Mouse (Mus musculus): ENCODE measurements around the gene Hspa4l. TPM values are rescaled to one million over a fixed set of nuclear protein-coding genes. Genes with fewer than 3 reads are reported as not detected.
A peak's percentile ranks its signal among the peaks of the same experiment; 100 is the strongest.

The Hspa4l gene
- total and polyA plus RNA-seq, 2 experiments from 2014 or later = 28.5 to 31.0 TPM

DNA sequence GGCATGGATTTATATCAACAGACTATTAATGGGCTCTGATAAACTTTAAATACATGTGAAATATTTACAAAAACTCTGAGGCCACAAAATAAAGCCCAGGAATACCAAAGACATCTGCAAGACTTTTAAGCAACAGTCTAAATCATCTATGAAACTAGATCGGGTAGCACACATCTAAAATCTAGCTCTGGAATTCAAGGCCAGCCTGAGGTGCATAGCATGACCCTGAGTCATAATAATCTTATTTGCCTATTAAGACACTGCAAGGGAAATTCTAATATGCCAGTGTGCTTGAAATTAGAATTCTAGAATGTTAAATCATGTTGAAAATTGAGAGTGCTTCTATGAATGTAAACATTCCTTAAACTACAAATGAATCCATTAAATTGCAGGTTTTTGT lies 53.8 kb downstream of the Hspa4l start:
- Histone ChIP-seq H3K4me3 (ENCODE audit: low read depth, low read length) (no peak overlapping the region), H3K9me3 (ENCODE audit: low read length) (no peaks in the 10 kb centered on the region), H3K9ac (no peak overlapping the region), H3K36me3 (ENCODE audit: insufficient read depth) (no peaks in the 10 kb centered on the region; the same call in 1 of the 2 replicates), H3K27me3 (ENCODE audit: insufficient read depth, low read length) (no peaks in the 10 kb centered on the region), H3K27ac (ENCODE audit: low read depth, low read length) (no peak overlapping the region), H3K4me1 (ENCODE audit: insufficient read depth) (peaks cover 11% of the 10 kb centered on the region; the same call in 1 of the 2 replicates), H3K4me2 (ENCODE audit: low read depth) (no peak overlapping the region)
- TF ChIP-seq CTCF (IDR thresholded peaks at IDR 0.05; ENCODE audit: low read depth) = no peak
- ATAC-seq = no peak
- WGBS = 85% methylated on average over 1 of the region's 1 CpGs
- no peak for DNase-seq

DNA sequence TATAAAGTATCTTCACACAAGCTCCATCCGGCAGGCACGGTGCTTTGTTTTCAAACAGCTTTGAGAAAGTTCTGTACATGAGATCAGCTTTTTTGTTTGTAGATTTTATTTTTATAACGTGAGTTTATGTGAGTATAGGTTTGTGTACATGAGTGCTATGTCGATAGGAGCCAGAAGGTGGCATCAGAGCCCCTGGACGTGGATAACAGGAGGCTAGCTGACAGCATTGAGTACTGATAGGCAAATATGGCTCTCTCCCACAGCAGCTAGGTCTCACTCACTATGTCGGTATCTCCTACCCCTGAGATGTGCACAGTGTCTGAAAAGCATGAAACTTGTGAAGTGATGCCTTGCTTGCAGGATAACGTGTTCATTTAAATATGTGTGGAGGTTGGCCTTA lies 54.2 kb downstream of the Hspa4l start:
- H3K27ac ChIP-seq (ENCODE audit: low read depth, low read length) = no peak overlapping the region

DNA sequence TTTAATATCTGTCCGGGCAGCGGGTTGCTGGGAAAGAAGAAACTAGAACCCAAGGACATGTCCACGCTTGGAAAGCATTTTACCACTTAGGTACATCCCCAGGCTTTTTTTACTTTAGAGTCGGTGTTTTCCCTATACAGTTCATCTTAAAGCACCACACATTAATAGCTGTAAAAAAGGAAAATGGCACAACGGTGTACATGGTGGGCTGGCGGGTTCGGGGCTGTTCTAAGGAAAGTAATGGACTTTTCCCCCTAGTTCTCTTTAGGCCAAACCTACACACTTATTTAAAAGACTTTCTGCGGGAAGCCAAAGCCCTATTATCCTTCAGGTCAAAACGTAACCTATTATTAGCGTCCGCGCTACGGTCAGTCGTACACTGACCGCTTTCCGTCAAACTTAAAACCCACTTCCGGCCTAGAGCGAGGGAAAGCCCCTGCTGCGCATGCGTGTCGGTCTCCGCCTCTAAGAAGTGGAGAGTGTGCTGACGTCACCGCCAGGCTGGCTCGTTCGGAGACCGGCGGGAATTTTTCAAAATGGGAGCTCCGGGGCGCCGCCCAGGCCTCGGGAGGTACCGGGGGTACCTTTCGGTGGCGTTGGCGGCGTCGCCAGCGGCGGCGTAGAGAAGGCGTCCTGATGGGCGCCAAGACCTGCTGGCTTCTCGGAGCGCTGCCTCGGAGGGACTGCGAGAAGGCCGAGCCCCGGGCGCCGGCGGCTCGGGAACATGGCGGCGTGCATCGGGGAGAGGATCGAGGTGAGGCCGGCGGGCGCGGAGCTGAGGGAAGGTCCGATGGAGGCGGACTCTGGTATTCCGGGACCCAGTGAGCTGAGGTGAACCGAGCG lies 55.5 kb downstream of the Hspa4l start, which contains the start of gene Plk4:
Gene Plk4, plus strand, starts transcription at position 490 of the 843 bp plus-strand sequence.
- no peak for TF ChIP-seq CTCF (IDR thresholded peaks at IDR 0.05; ENCODE audit: low read depth)
- 2% methylated on average over 65 of the region's 66 CpGs for WGBS

More for the DNA sequence above, 54.2 kb downstream of the Hspa4l start:
- DNase-seq (peak; percentile 51), ATAC-seq (no peak)
- Histone ChIP-seq H3K9ac (no peak overlapping the region), H3K4me3 (ENCODE audit: low read depth, low read length) (no peak overlapping the region), H3K9me3 (ENCODE audit: low read length) (no peaks in the 10 kb centered on the region), H3K27me3 (ENCODE audit: insufficient read depth, low read length) (no peaks in the 10 kb centered on the region), H3K4me2 (ENCODE audit: low read depth) (no peak overlapping the region), H3K36me3 (ENCODE audit: insufficient read depth) (no peaks in the 10 kb centered on the region), H3K4me1 (ENCODE audit: insufficient read depth) (peaks cover 11% of the 10 kb centered on the region; the same call in 1 of the 2 replicates)
- 38% methylated on average over 7 of the region's 7 CpGs for WGBS
- TF ChIP-seq CTCF (IDR thresholded peaks at IDR 0.05; ENCODE audit: low read depth) = peak; percentile 60

DNA sequence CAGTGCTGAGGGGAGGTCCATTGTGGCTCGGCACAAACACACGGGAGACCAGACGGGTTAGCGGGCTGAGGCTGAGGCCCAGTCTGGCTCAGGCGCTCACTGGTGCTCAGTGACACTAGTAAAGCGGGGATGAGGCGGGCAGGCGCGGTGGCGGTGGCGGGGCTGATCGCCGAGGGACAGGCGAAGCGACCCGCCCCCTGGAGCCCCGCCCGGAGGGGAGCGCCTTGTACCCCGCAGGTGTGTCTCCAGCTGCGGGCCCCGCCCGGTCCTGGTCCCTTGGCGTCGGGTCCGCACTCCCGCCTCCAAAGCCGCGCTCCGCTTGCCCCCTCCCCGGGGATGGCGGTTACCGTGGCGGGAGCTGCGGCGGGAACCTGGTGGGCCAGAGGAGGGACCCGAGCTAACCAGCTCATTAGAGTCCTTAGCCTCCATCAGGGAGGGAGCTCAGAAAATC lies 56.1 kb downstream of the Hspa4l start:
- no peaks in the 10 kb centered on the region for H3K9me3 ChIP-seq (ENCODE audit: low read length)
- peak; percentile 79 for ATAC-seq
- peak overlapping the region; percentile 97 for H3K4me2 ChIP-seq (ENCODE audit: low read depth)
- H3K4me1 ChIP-seq (ENCODE audit: insufficient read depth) = peaks cover 11% of the 10 kb centered on the region; the same call in 1 of the 2 replicates
- peak overlapping the region; percentile 59 for H3K9ac ChIP-seq
- H3K27me3 ChIP-seq (ENCODE audit: insufficient read depth, low read length) = no peaks in the 10 kb centered on the region
- WGBS = under 1% methylated on average over 36 of the region's 37 CpGs
- peak overlapping the region; percentile 50; the same call in 1 of the 2 replicates for H3K27ac ChIP-seq (ENCODE audit: low read depth, low read length)
- H3K4me3 ChIP-seq (ENCODE audit: low read depth, low read length) = peak overlapping the region; percentile 85
- no peak for TF ChIP-seq CTCF (IDR thresholded peaks at IDR 0.05; ENCODE audit: low read depth)
- peak; percentile 14 for DNase-seq
- H3K36me3 ChIP-seq (ENCODE audit: insufficient read depth) = 0 out of 2 replicates have a peak, but pooled peaks cover 3% of the 10 kb centered on the region

More for the DNA sequence above, 55.5 kb downstream of the Hspa4l start, which contains the start of gene Plk4:
- no peaks in the 10 kb centered on the region for H3K27me3 ChIP-seq (ENCODE audit: insufficient read depth, low read length)
- peaks cover 11% of the 10 kb centered on the region; the same call in 1 of the 2 replicates for H3K4me1 ChIP-seq (ENCODE audit: insufficient read depth)
- peak within 1 kb of the TSS; percentile 50; the same call in 1 of the 2 replicates for H3K27ac ChIP-seq (ENCODE audit: low read depth, low read length)
- no peaks in the 10 kb centered on the region for H3K36me3 ChIP-seq (ENCODE audit: insufficient read depth)
- H3K9ac ChIP-seq = peak within 1 kb of the TSS; percentile 59
- peak; percentile 99 for ATAC-seq
- peak within 1 kb of the TSS; percentile 85 for H3K4me3 ChIP-seq (ENCODE audit: low read depth, low read length)
- peak; percentile 98 for DNase-seq
- no peaks in the 10 kb centered on the region for H3K9me3 ChIP-seq (ENCODE audit: low read length)
- peak within 1 kb of the TSS; percentile 97 for H3K4me2 ChIP-seq (ENCODE audit: low read depth)

DNA sequence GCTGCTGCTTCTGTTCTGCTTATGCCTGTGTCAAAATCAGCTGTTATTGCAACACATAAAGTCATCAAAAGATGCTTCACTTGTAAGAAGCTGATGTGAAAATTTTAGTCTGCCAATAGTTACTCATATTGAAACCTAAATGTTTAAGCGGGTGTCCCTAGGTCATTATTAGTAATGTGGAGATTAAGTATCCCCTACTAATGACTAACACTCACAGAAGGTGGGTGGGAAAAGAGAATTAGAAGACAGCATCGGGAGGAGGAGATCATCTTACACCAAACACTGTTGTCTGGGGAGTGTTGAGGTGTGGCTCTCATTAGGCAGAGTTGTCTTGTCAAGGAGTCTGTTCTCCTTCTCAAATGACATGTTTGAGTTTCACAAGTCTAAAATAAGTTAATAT lies 62.6 kb downstream of the Hspa4l start:
- DNase-seq (no peak), ATAC-seq (no peak)
- Histone ChIP-seq H3K36me3 (ENCODE audit: insufficient read depth) (peaks cover 14% of the 10 kb centered on the region), H3K4me3 (ENCODE audit: low read depth, low read length) (no peak overlapping the region), H3K9ac (no peak overlapping the region), H3K4me1 (ENCODE audit: insufficient read depth) (no peaks in the 10 kb centered on the region), H3K4me2 (ENCODE audit: low read depth) (no peak overlapping the region), H3K9me3 (ENCODE audit: low read length) (no peaks in the 10 kb centered on the region), H3K27me3 (ENCODE audit: insufficient read depth, low read length) (no peaks in the 10 kb centered on the region), H3K27ac (ENCODE audit: low read depth, low read length) (no peak overlapping the region)
- 66% methylated on average over 2 of the region's 2 CpGs for WGBS
- no peak for TF ChIP-seq CTCF (IDR thresholded peaks at IDR 0.05; ENCODE audit: low read depth)

DNA sequence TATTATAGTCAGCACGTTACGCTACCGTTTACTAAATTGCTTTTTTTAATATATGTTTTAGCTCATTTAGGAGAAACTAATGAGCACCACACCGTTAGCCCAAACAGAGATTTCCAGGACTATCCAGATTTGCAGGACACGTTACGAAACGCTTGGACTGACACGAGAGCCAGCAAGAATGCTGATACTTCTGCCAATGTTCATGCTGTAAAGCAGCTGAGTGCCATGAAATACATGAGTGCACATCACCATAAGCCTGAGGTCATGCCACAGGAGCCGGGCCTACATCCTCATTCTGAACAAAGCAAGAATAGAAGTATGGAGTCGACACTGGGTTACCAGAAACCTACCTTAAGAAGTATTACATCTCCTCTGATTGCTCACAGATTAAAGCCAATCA lies 64.4 kb downstream of the Hspa4l start:
- Histone ChIP-seq H3K36me3 (ENCODE audit: insufficient read depth) (peaks cover 21% of the 10 kb centered on the region), H3K9me3 (ENCODE audit: low read length) (no peaks in the 10 kb centered on the region), H3K9ac (no peak overlapping the region), H3K27ac (ENCODE audit: low read depth, low read length) (no peak overlapping the region), H3K4me2 (ENCODE audit: low read depth) (no peak overlapping the region), H3K4me3 (ENCODE audit: low read depth, low read length) (no peak overlapping the region), H3K4me1 (ENCODE audit: insufficient read depth) (no peaks in the 10 kb centered on the region), H3K27me3 (ENCODE audit: insufficient read depth, low read length) (no peaks in the 10 kb centered on the region)
- WGBS = 87% methylated on average over 10 of the region's 10 CpGs
- DNase-seq = no peak
- no peak for TF ChIP-seq CTCF (IDR thresholded peaks at IDR 0.05; ENCODE audit: low read depth)
- ATAC-seq = no peak

DNA sequence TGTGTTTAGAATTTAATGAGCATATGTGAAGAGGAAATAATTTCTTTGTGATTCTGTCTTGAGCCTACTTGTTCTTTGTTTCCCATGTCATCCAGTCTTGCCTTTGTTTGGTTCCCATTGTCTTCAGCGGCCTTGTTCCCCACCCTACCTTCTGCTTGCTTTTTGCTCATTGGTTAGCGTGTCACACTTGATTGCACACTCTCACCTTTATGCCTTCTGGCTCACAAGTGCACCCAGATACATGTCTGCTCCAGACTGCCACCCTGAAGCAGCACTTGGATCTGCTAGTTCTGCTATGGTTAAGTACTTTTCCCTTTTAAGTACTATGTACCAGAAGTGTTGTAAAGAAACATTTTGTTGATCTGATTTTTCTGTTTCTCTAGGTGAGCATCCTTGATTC lies 65.6 kb downstream of the Hspa4l start:
- H3K9me3 ChIP-seq (ENCODE audit: low read length) = no peaks in the 10 kb centered on the region
- H3K4me2 ChIP-seq (ENCODE audit: low read depth) = no peak overlapping the region
- H3K27me3 ChIP-seq (ENCODE audit: insufficient read depth, low read length) = no peaks in the 10 kb centered on the region
- no peak for TF ChIP-seq CTCF (IDR thresholded peaks at IDR 0.05; ENCODE audit: low read depth)
- no peak overlapping the region for H3K9ac ChIP-seq
- no peak overlapping the region for H3K27ac ChIP-seq (ENCODE audit: low read depth, low read length)
- WGBS = 39% methylated on average over 2 of the region's 2 CpGs
- peaks cover 21% of the 10 kb centered on the region for H3K36me3 ChIP-seq (ENCODE audit: insufficient read depth)
- ATAC-seq (peak; percentile 89), DNase-seq (no peak)
- H3K4me1 ChIP-seq (ENCODE audit: insufficient read depth) = no peaks in the 10 kb centered on the region
- H3K4me3 ChIP-seq (ENCODE audit: low read depth, low read length) = no peak overlapping the region

Data from forebrain, postnatal 0 days (tissue).